Mouse (Mus musculus): ENCODE results near the gene Scg3. TPM values are rescaled to one million over a fixed set of nuclear protein-coding genes. Genes with fewer than 3 reads are reported as not detected.

Gene Scg3
- under 1 TPM; 0.52 to 0.64 TPM for total RNA-seq (2021)

DNA sequence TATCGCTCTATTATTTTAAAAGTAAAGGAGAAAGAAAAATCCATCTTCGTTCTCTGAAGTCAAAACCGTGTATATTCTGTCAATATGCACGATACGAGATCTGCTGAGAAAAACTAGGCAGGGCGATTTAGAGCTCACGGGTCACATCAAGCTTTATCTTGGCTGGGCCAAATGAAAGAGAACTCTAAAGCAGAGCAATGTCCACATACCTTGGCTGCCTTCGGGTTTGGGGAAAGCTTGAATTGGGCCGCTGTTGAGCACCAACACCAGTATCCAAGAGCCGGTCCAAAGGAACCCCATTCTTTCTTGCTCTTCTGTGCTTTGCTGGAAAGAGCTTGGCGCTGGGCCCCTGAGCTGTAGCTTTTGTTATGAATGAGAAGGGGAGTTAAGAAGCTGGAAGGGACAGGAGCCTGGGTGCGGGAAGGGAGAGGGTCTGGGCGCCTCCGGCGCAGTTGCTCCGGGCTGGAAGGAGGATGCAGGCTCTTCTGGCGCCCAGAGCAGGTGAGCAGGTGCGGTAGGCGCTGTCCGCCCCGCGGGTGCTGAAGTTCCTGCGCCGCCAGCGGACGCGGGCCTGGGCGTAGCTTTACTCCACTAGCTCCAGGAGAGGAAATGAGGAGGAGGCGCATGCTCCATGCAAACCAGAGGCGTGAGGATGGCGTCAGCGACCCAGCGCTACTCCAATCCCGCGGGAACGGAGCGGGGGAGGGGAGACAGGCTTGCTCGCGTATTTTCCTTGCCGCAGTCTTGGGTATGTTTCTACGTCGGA is at the start of gene Scg3:
Scg3 (minus strand) TSS at position 631 of the 766 bp plus-strand sequence.
- DNase-seq = peak; percentile 82

DNA sequence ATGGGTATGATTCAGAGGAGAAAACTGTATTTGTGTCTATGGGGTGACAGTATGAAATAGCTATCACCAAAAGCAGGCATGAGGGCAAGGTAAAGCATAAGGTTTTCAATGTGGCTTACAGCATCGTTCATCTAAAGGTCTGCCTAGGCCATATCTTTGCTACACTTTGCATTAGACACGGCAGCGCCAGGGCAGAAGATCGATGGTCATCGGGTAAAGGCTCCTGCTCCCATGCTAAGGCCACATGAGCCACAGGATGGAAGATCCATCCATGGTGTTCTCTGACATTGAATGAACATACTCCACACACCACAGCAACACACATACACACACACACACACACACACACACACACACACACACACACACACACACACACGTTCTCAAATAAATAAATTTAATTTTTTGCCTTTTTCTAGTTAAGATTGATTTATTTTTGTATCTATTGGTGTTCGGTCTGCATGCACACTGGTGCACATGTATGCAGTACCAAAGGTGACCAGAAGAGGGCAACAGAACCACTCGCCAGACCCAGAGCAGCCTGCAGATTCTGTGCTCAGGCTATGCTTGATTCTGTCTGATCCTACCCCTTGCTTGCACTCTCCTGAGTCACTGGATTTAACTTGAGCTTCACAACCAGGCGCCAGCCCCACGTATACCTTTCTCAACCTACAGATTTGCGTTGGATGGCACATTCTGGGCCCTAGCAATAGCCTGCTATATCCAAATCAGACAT is 36.3 kb upstream of the Scg3 start:
- DNase-seq = peak; percentile 72

DNA sequence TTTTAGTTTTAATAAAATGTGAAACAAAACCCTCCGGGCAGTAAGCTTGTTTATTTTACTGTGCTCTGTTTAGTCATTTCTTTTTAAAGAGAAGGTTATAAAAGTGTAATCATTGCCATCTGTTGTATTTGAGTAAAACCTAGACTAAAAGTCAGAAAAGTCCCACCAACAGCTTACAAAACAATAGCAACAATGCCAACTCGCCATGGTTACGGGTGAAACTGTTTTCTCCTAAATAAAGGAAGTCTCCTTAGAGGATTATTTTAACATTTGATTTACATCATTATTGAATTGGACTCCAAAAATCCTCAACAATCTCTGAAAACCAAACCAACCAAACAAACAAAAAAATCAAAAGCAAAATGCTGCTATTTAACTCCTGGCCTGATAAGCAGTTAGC is 35.6 kb upstream of the Scg3 start:
- DNase-seq = no peak

DNA sequence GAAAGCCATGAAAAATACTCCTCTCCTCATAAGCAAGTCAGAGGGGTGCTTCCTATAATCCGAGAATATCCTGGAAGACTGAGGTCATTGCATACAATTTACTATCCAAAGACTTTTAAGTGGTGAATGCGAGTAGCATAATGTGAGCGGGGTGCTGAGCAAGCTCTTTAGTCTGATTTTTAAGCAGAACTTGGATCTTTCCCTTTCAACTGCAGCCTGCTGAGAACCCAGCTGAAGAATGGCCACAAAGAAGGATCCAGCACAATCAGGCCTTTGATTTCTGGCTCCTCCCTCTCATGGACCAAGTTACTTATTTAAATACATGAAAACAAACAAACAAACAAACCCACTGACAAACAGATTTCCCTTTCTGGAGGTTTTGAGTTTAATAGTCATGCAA is 916 bp upstream of the Scg3 start:
- no peak for DNase-seq

DNA sequence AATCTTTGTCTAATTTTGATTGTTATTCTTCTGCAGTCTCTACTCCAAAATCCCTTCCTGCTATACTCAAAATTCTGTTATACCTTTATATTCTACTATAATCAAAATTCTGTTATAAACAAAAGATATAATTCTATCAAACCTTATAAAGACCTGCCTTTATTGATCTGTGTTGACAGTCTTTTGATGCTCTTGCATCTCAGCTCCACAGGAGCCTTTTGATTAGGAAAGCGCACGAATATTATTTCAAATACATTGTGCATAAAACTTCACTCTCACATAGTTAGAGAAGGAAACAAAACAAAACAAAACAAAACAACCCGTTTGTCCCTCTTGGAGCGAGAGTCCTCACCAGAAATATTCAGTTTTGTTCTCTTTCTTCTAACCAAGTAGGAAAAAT is 436 bp upstream of the Scg3 start:
- DNase-seq = no peak

DNA sequence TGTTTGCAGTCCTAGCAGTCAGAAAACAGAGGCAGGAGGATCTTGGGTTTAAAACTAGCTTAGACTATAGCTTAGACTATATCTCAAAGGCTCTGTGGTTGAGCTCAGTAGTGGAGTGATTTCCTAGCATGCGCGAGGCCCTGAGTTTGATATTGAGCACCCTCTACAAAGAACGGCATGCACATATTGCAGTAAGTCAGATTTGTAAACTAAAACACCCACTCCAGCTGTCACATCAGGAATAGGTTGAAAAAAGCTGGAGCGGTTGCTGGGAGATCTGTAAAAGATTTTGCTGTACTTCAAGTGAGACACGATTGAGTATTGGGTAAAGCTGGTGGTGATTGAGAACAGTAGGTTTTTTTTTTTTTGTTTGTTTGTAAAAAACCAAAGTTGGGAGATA is 3.2 kb downstream of the Scg3 start:
- DNase-seq = no peak

DNA sequence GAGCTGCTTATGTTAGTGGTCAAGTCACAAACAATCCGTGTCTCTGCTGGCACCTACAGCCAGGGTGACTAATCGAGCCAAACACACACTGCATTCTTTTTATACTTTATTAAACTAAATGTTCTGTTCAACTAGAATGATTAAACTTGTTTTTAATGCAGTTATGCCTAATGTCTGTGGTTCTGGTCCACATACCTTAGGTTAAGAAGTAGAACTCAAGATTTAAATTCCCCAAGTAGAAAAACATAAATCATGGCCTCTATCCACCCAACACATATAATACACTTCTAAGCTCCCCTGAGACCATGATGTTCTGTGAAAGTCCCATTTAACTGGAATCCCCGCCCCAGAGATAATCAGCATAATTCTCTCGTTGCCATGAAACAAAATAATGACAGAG is 4.2 kb downstream of the Scg3 start:
- DNase-seq = no peak

DNA sequence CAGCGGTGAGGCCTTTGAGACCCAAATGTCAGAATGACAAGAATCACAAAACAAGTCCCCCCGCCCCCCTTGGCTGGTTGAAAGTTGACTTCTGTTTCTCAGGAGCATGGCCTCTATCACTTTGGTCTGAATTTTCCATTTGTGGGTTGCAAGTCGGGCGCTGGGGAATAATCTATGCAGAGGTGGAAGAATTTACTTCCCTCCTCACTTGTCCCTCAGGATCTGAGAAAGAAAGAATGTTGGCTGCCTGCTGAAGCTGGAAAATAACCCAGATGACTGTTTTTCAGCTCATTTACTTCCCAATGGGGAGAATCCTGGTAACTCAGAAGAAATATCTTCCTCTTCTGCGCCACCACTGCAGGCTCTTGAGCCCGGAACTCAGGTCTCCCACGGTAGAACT is 5.5 kb downstream of the Scg3 start:
- DNase-seq = peak; percentile 10

DNA sequence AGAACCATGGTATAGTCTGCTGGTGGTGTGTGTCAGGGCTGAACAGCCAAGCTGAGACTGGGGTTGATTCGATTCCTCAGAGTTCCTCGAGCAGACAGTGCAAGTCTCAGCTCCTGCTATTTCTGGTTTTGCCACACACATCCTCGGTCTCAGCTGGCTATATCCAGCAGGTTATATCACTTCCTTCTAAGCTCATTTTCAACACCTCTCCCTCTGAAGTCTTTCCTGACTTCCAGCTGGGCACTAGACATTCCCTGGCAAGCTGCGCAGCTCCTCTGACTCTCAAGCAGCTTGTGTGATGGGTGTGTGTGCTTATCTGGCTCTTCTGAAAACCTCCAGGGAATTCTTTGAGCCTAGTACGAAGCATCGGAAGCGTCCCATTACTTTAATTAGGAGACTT is 7.6 kb downstream of the Scg3 start:
- DNase-seq = peak; percentile 30

DNA sequence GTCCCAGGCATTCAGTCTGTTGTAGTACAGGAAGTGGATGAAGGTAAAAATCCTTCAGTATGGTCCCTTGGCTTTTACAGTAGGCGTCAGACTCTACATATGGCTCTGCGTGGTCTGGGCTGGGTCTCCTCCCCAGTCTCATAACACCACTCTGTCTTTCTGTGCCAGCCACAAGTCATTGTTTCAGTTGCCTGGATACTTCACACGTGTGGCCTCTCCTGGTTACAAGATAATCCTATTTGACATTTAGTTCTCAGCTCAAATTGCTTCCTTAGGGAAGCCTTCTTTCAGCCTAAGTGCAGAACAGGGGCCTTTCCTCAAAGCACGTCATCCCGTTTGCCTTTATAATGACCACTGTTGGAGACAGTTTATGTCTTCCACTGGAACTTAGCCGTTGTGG is 11.1 kb downstream of the Scg3 start:
- DNase-seq = no peak

DNA sequence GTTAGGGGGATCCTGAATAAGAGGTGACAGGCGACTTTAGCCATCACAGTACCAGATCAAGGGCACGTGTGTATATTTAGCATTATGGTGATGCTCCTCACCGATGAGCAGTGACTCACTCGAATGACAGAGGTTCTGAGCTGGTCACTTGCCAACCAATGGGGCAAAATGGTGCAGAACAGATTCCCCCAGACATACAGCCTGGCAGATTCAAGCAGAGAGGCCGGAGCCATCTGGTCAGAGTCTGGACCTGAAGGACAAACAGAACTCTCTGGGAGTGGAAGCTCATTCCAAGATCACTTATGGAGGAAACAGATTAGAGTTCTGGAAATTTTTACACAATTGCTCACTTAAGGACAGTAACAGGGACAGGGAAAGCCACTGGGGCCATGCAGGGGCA is 17.2 kb downstream of the Scg3 start:
- peak; percentile 33 for DNase-seq

DNA sequence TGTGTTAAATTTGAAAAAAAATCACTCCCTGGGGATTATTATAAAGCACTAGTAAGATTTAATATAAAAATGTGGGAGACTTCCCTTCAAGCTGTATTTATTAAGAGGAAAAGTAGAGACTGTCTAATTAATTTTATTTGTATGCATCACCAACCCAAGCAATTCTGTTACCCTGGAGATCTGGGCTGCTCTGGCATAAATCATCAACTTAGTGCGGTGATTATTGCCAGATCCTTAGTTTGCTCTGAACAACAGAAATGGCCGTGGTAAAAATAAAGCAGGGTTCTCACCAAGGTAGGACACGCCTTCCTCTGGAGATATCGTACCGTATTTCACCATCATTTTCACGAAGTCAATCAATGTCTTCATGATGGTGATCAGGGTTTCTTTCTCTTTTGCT is 18.5 kb downstream of the Scg3 start:
- DNase-seq = no peak

DNA sequence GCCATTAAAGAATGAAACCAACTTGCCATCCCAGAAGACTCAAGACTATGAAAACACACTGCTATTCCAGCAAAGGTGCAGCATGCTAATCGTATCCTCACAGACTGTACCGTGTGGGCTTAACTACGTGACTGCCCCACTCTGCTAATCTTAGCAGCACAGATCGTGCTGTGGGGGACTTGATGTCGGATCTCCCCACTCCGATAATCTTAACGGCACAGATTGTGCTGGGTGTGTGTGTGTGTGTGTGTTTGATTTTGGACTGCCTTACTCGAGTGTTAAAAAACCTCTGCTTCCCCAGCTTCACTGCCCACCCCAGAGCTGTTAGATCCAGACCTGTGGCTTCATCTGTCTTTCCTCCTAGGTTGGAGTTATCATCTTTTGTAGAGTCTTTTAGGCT is 22.9 kb downstream of the Scg3 start:
- DNase-seq = no peak

DNA sequence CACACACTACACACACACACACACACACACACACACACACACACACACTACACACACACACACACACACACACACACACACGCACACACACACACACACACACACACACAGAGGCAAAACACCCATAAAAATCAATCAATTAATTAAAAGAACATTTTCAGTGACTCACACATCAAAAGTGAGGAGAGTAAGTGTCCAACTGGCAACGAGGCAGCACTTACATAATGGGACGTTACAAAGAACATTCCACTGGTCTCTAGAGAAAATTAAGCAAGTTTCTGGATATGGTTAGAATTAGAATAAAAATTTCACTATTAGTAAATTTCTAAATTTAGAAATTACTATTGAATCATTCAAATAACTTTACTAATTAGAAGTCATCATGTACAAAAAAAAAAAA is 27.4 kb downstream of the Scg3 start:
- peak; percentile 18 for DNase-seq

DNA sequence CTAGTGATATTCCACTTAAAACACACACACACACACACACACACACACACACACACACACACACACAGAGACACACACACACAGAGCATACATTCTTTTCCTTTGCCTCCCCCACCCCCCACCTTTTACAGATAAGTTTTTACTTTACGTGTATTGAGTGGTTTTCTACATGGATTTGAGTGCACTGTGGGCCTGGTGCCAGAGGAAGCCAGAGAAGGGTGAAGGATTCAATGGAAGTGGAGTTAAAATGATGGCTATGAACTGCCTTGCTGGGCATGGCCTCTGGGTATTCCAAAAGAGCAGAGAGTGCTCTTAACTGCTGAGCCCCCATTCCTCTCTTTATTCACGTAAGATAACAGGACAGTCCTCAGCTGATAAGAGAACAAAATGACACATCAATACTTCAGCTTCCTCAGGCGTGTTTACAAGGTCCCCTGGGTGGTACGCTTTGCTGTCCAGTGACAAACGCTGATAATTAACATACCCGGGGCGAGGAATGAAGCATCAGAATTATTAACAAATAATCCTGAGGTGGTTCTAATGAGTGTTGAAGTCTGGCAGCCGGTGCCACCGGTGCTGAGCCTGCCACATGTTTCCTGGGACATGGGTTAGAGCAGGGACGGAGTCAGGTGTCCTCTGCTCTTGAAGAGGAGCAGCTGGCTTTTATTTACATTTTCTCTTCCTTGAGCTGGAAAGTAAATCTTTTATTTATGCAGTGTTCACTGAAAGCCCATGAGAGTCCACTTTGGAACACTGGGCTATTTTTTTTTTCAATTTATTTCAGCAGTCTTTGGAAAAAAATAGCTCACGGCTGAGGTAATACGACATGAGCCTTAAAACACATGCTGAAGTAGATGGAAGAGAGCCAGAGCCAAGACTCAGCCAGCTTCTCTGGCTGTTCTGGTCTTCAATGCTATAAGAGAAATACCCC is 29.6 kb downstream of the Scg3 start:
- DNase-seq = peak; percentile 59

DNA sequence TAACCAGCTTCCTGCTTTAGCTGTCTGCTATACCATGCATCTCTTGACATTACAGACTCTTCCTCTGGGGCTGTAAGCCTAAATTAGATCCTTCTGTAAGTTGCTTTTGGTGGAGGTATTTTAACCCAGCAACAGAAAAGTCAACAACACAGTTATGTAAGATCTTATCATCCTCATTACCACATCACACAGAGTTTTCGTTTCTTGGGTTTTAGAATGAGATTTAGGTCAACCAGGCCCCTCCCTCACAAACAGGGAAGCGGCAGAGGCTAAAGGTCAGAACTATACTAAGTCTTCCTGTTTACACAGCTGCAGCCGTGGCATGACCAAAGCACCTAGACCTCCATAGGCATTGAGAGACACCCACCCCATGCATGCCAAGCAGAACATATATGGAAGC is 38.5 kb downstream of the Scg3 start:
- DNase-seq = no peak

DNA sequence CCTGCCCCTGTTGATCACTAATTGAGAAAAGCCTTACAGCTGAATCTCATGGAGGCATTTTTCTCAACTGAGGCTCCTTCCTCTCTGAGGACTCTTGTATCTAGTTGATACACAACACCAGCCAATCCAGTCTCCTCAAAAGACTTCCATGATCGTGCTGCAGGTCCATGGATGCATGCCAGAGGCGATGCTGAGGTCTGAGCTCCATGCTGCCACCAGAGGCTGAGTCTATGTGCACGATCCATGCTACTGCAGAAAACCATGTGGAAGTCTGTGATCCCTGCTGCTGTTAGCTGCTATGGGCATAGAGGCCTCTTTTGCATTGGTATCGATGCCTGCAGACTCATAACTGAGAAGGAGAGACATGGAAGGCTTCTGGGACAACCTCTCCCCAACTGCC is 49.6 kb downstream of the Scg3 start:
- no peak for DNase-seq

DNA sequence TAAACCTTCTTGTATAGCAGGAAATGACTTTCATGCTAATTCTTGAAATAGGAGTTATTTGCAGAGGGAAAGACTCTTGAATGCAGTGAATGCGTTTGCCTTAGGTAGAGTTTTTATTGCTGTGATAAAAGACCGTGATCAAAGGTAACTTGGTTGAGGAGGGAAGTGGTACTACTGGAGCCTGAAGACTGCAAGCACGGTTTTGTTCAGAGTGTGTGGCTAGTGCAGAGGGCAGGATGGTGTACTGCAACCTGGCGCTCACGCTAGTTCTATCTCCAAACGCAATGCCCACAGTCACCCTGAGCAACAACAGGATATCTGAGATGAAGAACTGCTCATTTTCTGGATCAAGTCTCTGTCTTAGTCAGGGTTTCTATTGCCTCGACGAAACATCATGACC is 50.3 kb downstream of the Scg3 start:
- no peak for DNase-seq

DNA sequence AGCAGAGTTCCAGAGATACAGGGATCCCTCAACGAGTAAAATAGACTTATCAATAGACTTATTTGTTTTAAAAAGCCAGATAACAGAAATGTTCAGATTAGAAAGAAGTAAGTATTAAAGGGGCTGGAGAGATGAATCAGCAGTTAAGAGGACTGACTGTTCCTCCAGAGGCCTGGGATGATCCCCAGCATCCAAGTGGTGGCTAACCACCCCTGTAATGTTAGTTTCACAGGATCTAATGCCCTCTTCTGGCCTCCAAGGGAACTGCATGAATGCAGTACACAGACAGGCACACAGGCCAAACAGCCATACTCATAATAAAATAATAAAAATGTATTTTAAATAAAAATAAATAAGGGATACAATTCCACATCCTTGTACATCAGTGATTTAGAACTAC is 51.0 kb downstream of the Scg3 start:
- peak; percentile 28 for DNase-seq

DNA sequence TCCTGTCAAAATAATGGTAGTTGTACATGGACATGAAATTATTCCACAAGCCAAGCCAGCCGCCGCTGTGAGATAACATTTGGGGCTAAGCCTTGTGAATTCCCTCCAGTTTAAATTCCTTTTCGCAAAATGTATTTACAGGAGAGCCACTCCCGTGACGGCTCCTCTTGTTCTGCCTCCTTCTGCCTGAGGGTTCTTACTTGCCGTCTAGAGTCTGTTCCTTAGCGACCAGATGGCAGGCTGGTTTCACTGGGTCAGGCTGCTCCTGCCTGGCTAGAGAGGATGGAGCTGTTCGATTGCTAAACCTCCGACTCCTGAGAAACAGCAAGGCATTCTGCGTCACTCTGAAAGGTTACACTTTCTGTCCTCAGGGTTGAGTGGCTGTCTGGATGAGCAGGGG is 51.7 kb downstream of the Scg3 start:
- no peak for DNase-seq

DNA sequence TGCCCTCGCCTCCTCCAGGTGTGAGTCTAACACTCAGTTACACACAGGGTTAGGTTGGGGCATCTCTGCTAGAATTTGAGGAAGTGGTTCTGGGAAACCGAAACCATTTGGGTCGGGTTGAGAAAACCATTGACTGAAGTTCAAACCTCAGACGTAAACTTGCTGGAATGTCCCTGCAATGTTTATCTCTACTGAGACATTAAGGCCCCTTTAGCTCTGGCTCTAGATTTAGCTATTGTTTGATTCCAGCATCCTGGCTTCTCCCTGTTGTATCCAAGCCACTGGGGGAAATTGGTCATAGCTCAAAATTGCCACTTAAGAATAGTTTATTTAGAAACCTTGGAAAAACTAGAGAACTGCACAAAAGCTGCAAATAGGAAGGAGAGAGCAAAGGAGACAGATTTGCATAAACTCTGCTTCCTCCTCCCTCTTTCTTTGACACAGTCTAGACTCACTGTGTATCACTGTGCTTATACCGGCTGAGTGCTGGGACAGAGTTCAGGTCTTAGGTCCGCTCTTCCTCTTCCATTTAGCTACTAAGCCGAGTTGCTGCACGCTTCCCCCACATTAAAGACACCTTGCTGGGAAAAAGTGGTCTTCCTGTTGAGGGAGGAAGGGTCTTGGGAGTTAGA is 52.9 kb downstream of the Scg3 start:
- DNase-seq = no peak

DNA sequence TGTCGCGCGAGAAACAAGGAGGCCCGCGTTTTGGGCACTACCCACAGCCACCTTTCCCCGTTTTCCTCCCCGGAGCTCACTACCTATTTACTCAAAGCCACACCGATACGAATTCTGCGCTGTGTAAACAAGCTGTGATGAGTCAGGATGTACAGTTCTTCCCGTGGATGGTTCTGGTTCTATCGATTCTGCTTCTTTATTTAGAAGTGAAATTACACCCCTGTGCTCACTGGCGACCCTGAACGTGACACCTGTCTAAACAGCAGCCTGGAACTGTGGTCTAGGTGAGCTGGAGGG is 57.6 kb downstream of the Scg3 start:
- no peak for DNase-seq
